Mouse (Mus musculus): Measurements from ENCODE around the gene Plcxd1. TPM values are rescaled to one million over a fixed set of nuclear protein-coding genes. Genes with fewer than 3 reads are reported as not detected.
A peak's percentile ranks its signal among the peaks of the same experiment; 100 is the strongest.

The Plcxd1 gene
- polyA plus RNA-seq, 1 experiment from 2014 or later = 2.1 TPM

GRCm38 (mm10) chr5:110135293-110136086, 35.7 kb downstream of the Plcxd1 start, which contains the start of gene Chfr:
Gene Chfr (plus strand): TSS chr5:110135842.
- Histone ChIP-seq H3K9me3 (replicated peaks) (no peaks in the 10 kb centered on the region), H3K27me3 (ENCODE audit: low read depth, poor library complexity, severe bottlenecking) (no peaks in the 10 kb centered on the region), H3K4me1 (peaks cover 7% of the 10 kb centered on the region), H3K27ac (peak within 1 kb of the TSS; percentile 75), H3K4me3 (peak within 1 kb of the TSS; percentile 70), H3K36me3 (peaks cover 16% of the 10 kb centered on the region)
- WGBS = 4% methylated on average over 46 of the region's 46 CpGs
- peak; percentile 99 for DNase-seq (ENCODE audit: low spot score)

GRCm38 (mm10) chr5:110136087-110136464, 36.3 kb downstream of the Plcxd1 start:
- Histone ChIP-seq H3K9me3 (replicated peaks) (no peaks in the 10 kb centered on the region), H3K27ac (peak overlapping the region; percentile 75), H3K4me3 (peak overlapping the region; percentile 70), H3K36me3 (peaks cover 18% of the 10 kb centered on the region), H3K4me1 (peaks cover 7% of the 10 kb centered on the region), H3K27me3 (ENCODE audit: low read depth, poor library complexity, severe bottlenecking) (no peaks in the 10 kb centered on the region)
- 7% methylated on average over 18 of the region's 18 CpGs for WGBS
- DNase-seq (ENCODE audit: low spot score) = no peak

- no peak for DNase-seq (ENCODE audit: low spot score)
- 92% methylated on average over 3 of the region's 3 CpGs for WGBS
These were observed 38.0 kb downstream of the Plcxd1 start for GRCm38 (mm10) chr5:110137816-110138215.

GRCm38 (mm10) chr5:110139325-110139724, 39.6 kb downstream of the Plcxd1 start:
- no peak overlapping the region for H3K4me3 ChIP-seq
- WGBS = 91% methylated on average over 3 of the region's 3 CpGs

More at GRCm38 (mm10) chr5:110137816-110138215, 38.0 kb downstream of the Plcxd1 start:
- Histone ChIP-seq H3K4me3 (no peak overlapping the region), H3K9me3 (replicated peaks) (no peaks in the 10 kb centered on the region), H3K4me1 (peaks cover 7% of the 10 kb centered on the region), H3K36me3 (peaks cover 31% of the 10 kb centered on the region), H3K27me3 (ENCODE audit: low read depth, poor library complexity, severe bottlenecking) (no peaks in the 10 kb centered on the region), H3K27ac (no peak overlapping the region)

GRCm38 (mm10) chr5:110140424-110140823, 40.7 kb downstream of the Plcxd1 start:
- H3K9me3 ChIP-seq (replicated peaks) = no peaks in the 10 kb centered on the region

More at GRCm38 (mm10) chr5:110139325-110139724, 39.6 kb downstream of the Plcxd1 start:
- no peak overlapping the region for H3K27ac ChIP-seq
- no peak for DNase-seq (ENCODE audit: low spot score)
- no peaks in the 10 kb centered on the region for H3K9me3 ChIP-seq (replicated peaks)
- peaks cover 7% of the 10 kb centered on the region for H3K4me1 ChIP-seq
- H3K27me3 ChIP-seq (ENCODE audit: low read depth, poor library complexity, severe bottlenecking) = no peaks in the 10 kb centered on the region
- peaks cover 44% of the 10 kb centered on the region for H3K36me3 ChIP-seq

GRCm38 (mm10) chr5:110142309-110142708, 42.5 kb downstream of the Plcxd1 start:
- no peak for DNase-seq (ENCODE audit: low spot score)
- Histone ChIP-seq H3K4me3 (no peak overlapping the region), H3K4me1 (no peaks in the 10 kb centered on the region), H3K27ac (no peak overlapping the region), H3K27me3 (ENCODE audit: low read depth, poor library complexity, severe bottlenecking) (no peaks in the 10 kb centered on the region), H3K36me3 (peaks cover 69% of the 10 kb centered on the region), H3K9me3 (replicated peaks) (no peaks in the 10 kb centered on the region)
- 92% methylated on average over 2 of the region's 2 CpGs for WGBS

More at GRCm38 (mm10) chr5:110140424-110140823, 40.7 kb downstream of the Plcxd1 start:
- Histone ChIP-seq H3K4me1 (peaks cover 7% of the 10 kb centered on the region), H3K27me3 (ENCODE audit: low read depth, poor library complexity, severe bottlenecking) (no peaks in the 10 kb centered on the region), H3K36me3 (peaks cover 52% of the 10 kb centered on the region), H3K4me3 (no peak overlapping the region), H3K27ac (no peak overlapping the region)
- WGBS = 92% methylated on average over 7 of the region's 7 CpGs
- no peak for DNase-seq (ENCODE audit: low spot score)

GRCm38 (mm10) chr5:110143007-110143406, 43.2 kb downstream of the Plcxd1 start:
- Histone ChIP-seq H3K4me3 (no peak overlapping the region), H3K27me3 (ENCODE audit: low read depth, poor library complexity, severe bottlenecking) (no peaks in the 10 kb centered on the region), H3K4me1 (no peaks in the 10 kb centered on the region), H3K36me3 (peaks cover 74% of the 10 kb centered on the region), H3K9me3 (replicated peaks) (no peaks in the 10 kb centered on the region), H3K27ac (no peak overlapping the region)
- 89% methylated on average over 5 of the region's 5 CpGs for WGBS
- no peak for DNase-seq (ENCODE audit: low spot score)

Other genes starting within 250 kb of the Plcxd1 start
- 0.79 and 0.97 TPM in 2 replicates for gene Gm15446, start 176.6 kb upstream of the Plcxd1 start, polyA plus RNA-seq (2016; fragmentation: Nextera tagmentation; extraction: Ambion mirVana)
- gene Zfp932, start 103.4 kb upstream of the Plcxd1 start, polyA plus RNA-seq (2016; fragmentation: Nextera tagmentation; extraction: Ambion mirVana) = 20.9 and 24.6 TPM in 2 replicates
- gene Gm17655, start 27.5 kb upstream of the Plcxd1 start, polyA plus RNA-seq (2016; fragmentation: Nextera tagmentation; extraction: Ambion mirVana) = 5.6 and 7.0 TPM in 2 replicates
- 1.9 and 2.0 TPM in 2 replicates for gene Gm35315, start 5.5 kb upstream of the Plcxd1 start, polyA plus RNA-seq (2016; fragmentation: Nextera tagmentation; extraction: Ambion mirVana)
- gene Gtpbp6, start 8.2 kb downstream of the Plcxd1 start, polyA plus RNA-seq (2016; fragmentation: Nextera tagmentation; extraction: Ambion mirVana) = 34.3 and 35.3 TPM in 2 replicates
- 4.4 and 5.2 TPM in 2 replicates for gene Zfp605, start 10.1 kb downstream of the Plcxd1 start, polyA plus RNA-seq (2016; fragmentation: Nextera tagmentation; extraction: Ambion mirVana)
- 30.4 and 31.4 TPM in 2 replicates for gene Chfr, start 35.9 kb downstream of the Plcxd1 start, polyA plus RNA-seq (2016; fragmentation: Nextera tagmentation; extraction: Ambion mirVana)
- 17.5 and 23.1 TPM in 2 replicates for gene Golga3, start 76.7 kb downstream of the Plcxd1 start, polyA plus RNA-seq (2016; fragmentation: Nextera tagmentation; extraction: Ambion mirVana)
- gene Ankle2, start 131.0 kb downstream of the Plcxd1 start, polyA plus RNA-seq (2016; fragmentation: Nextera tagmentation; extraction: Ambion mirVana) = 32.9 and 38.7 TPM in 2 replicates
- 103 and 105 TPM in 2 replicates for gene Pgam5, start 169.9 kb downstream of the Plcxd1 start, polyA plus RNA-seq (2016; fragmentation: Nextera tagmentation; extraction: Ambion mirVana)
- 9.2 and 10.0 TPM in 2 replicates for gene Pxmp2, start 186.2 kb downstream of the Plcxd1 start, polyA plus RNA-seq (2016; fragmentation: Nextera tagmentation; extraction: Ambion mirVana)
- gene Pole, start 186.3 kb downstream of the Plcxd1 start, polyA plus RNA-seq (2016; fragmentation: Nextera tagmentation; extraction: Ambion mirVana) = 56.1 and 56.5 TPM in 2 replicates
- 0.39 and 0.66 TPM in 2 replicates for gene P2rx2, start 243.2 kb downstream of the Plcxd1 start, polyA plus RNA-seq (2016; fragmentation: Nextera tagmentation; extraction: Ambion mirVana)
- gene Lrcol1, start 244.8 kb downstream of the Plcxd1 start, polyA plus RNA-seq (2016; fragmentation: Nextera tagmentation; extraction: Ambion mirVana) = not detected in 2 replicates